Mouse (Mus musculus) liver, embryonic 16.5 days (tissue): ENCODE measurements around the gene Dst. TPM values are rescaled to one million over a fixed set of nuclear protein-coding genes. Genes with fewer than 3 reads are reported as not detected.

ENCODE experiments used
- ATAC-seq: fragments of 200-750 bp; cut with Nextera tagmentation; 2 replicates; pipeline ENCODE4 v1.8.0; 2017; ENCODE audit warnings: low read depth, mild to moderate bottlenecking, moderate number of reproducible peaks, moderate library complexity
- H3K27ac ChIP-seq: fragments of 300-500 bp; sonication (generic); 2 replicates; pipeline ENCODE4 v1.5.1; 2014; ENCODE audit warnings: mild to moderate bottlenecking, low read length
- H3K27me3 ChIP-seq: fragments of 300-500 bp; sonication (generic); 2 replicates; pipeline ENCODE4 v1.6.1; 2014; ENCODE audit warnings: low read depth, low read length, mixed read lengths; ENCODE audit not compliant: control insufficient read depth, insufficient read depth
- H3K36me3 ChIP-seq: fragments of 300-500 bp; sonication (generic); 2 replicates; pipeline ENCODE4 v1.6.1; 2014; ENCODE audit warnings: mild to moderate bottlenecking; ENCODE audit not compliant: control insufficient read depth, insufficient read depth
- H3K4me1 ChIP-seq: fragments of 300-500 bp; sonication (generic); 2 replicates; pipeline ENCODE4 v1.6.1; 2014; ENCODE audit warnings: low read depth, low read length, mixed read lengths; ENCODE audit not compliant: control insufficient read depth
- H3K4me2 ChIP-seq: fragments of 300-500 bp; sonication (generic); 2 replicates; pipeline ENCODE4 v1.6.1; 2014; ENCODE audit warnings: low read depth, low read length, mixed read lengths
- H3K4me3 ChIP-seq: fragments of 300-500 bp; sonication (generic); 2 replicates; pipeline ENCODE4 v1.5.1; 2014; ENCODE audit warnings: low read depth, mild to moderate bottlenecking, low read length
- H3K9ac ChIP-seq: fragments of 300-500 bp; sonication (generic); 2 replicates; pipeline ENCODE4 v1.6.1; 2014; ENCODE audit warnings: low read depth, low read length
- H3K9me3 ChIP-seq: fragments of 300-500 bp; sonication (generic); replicated peaks from 2 replicates; pipeline ENCODE4 v1.6.1; 2016; ENCODE audit warnings: low read length; ENCODE audit not compliant: control insufficient read depth
- WGBS: fragments of 180-500 bp; shearing (Covaris S2); extraction: QIAGEN DNeasy Blood & Tissue Kit; methylation state at CpG from one replicate; pipeline ENCODE4 v1.1.7; 2014; ENCODE audit not compliant: insufficient replicate concordance; 5-methylcytosine and 5-hydroxymethylcytosine counted together
- microRNA-seq: library from miRNA; unstranded; fragments of <30 nt; microRNA quantifications from one replicate; pipeline ENCODE4, GENCODE M21; 2016
- polyA plus RNA-seq: library from polyadenylated mRNA; unstranded; fragments of >200 nt; fragmentation: Nextera tagmentation; extraction: Ambion mirVana; gene quantifications from 2 replicates; pipeline ENCODE4 v1.2.1, GENCODE M21; 2015

The Dst gene
- polyA plus RNA-seq, 1 experiment from 2014 or later, result 8.0 TPM

DNA sequence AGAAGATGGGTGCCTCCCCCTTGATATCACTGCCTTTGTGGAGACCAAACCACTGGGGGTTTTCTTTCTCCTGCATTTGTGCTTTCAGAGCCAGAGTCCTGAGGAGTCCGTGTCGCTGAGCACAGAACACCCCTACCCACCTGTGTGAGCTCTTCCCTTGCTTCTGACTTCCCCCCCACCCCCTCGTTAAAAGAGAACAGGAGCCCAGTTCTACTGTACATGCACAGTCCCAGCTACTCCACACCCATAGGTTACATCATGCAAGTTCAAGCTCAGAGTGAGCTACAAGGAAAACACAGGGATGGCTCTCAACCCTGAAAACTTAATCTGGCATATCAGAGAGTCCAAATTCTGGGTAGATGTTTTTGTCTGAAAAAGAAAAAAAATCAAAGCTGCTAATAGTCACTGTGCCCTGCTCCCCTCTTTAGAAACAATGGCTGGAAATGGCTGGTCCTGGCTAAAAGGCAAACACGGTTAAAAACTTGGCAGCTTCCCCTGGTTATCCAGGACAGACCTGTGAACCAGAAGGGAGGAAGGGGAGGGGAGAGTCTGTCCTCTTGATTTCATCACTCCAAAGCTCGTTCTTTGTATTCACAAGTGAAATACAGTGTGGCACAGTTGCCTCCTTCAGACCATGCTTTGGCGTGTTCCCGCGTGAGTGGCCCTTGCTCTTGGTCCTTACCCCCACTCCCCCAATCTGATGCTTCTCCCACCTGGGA, 402.7 kb downstream of the Dst start:
- Histone ChIP-seq H3K36me3 (no peaks in the 10 kb centered on the region; the same call in 1 of the 2 replicates), H3K4me3 (no peak overlapping the region), H3K27ac (no peak overlapping the region), H3K4me2 (no peak overlapping the region), H3K4me1 (no peaks in the 10 kb centered on the region), H3K9ac (no peak overlapping the region), H3K9me3 (no peaks in the 10 kb centered on the region), H3K27me3 (no peaks in the 10 kb centered on the region)
- 65% methylated on average over 8 of the region's 8 CpGs for WGBS
- ATAC-seq, result peak; percentile 27; the same call in 1 of the 2 replicates

DNA sequence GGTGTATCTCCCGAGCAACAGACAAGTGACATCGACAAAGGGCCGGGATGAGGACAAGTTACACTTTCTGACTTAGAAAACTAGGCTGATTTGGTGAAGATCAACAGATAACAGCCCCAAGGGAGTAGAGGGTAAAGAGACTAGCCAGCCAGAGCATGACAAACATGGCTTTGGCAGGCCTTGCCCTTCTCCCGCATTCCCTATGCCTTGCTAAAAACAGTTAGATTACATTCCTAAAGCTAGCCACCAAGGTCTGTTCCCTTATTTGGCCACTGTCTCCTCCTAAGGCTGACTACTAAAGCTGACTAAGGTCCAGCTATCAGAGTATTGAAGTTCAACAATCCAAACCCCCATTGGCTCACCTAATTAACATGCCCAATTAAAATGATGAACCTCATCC, 404.8 kb downstream of the Dst start:
- H3K36me3 ChIP-seq, result no peaks in the 10 kb centered on the region; the same call in 1 of the 2 replicates
- ATAC-seq, result no peak
- 81% methylated on average over 4 of the region's 4 CpGs for WGBS

DNA sequence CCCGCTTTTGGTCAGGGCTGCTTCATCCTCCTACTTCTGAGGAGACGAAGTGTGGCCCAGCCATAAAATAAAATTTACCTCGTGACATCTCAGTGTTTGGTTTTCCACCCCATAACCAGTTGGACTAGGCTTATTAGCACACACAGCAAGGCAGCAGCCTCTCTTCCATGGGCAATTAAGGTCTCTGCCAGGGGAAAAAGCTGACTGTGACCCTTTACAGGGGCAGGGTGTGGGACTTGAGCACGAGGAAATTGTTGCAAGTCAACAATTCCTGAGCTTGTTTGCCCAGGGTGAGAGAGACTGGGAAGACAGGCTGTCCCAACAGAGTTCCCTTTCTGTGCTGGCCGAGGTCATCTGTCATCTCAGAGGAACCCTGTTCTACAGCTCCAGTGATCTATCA, 407.4 kb downstream of the Dst start:
- no peak for ATAC-seq
- Histone ChIP-seq H3K9me3 (no peaks in the 10 kb centered on the region), H3K4me3 (no peak overlapping the region), H3K27me3 (no peaks in the 10 kb centered on the region), H3K4me2 (no peak overlapping the region), H3K9ac (no peak overlapping the region), H3K4me1 (no peaks in the 10 kb centered on the region), H3K36me3 (no peaks in the 10 kb centered on the region), H3K27ac (no peak overlapping the region)
- 52% methylated on average over 5 of the region's 5 CpGs for WGBS

More for the DNA sequence above, 404.8 kb downstream of the Dst start:
- Histone ChIP-seq H3K9ac (no peak overlapping the region), H3K4me3 (no peak overlapping the region), H3K4me2 (no peak overlapping the region), H3K27ac (no peak overlapping the region), H3K27me3 (no peaks in the 10 kb centered on the region), H3K9me3 (no peaks in the 10 kb centered on the region), H3K4me1 (no peaks in the 10 kb centered on the region)

DNA sequence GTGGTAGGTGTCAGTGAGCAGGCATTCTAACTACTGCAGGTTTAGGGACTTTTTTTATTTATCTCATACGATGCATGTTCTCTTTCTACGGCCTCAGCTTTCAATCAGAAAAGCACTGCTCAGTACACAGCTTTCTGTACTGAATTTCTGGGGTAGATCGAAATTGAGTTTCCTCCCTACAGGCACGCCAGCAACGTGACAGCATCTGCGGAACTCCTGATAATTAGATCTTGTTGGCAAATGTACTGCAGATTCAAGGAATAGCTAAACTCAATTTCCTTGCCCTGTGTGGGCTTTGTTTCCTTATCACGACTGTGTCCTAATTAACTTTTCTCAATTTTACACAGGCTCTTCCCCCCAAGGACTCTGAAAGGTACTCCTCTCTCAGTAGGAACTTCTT, 416.2 kb downstream of the Dst start:
- no peak overlapping the region for H3K9ac ChIP-seq
- no peak overlapping the region for H3K4me3 ChIP-seq
- H3K36me3 ChIP-seq, result no peaks in the 10 kb centered on the region
- no peaks in the 10 kb centered on the region for H3K4me1 ChIP-seq
- H3K27me3 ChIP-seq, result no peaks in the 10 kb centered on the region
- H3K9me3 ChIP-seq, result no peaks in the 10 kb centered on the region
- no peak overlapping the region for H3K4me2 ChIP-seq
- WGBS, result 51% methylated on average over 7 of the region's 7 CpGs
- H3K27ac ChIP-seq, result no peak overlapping the region
- ATAC-seq, result no peak

DNA sequence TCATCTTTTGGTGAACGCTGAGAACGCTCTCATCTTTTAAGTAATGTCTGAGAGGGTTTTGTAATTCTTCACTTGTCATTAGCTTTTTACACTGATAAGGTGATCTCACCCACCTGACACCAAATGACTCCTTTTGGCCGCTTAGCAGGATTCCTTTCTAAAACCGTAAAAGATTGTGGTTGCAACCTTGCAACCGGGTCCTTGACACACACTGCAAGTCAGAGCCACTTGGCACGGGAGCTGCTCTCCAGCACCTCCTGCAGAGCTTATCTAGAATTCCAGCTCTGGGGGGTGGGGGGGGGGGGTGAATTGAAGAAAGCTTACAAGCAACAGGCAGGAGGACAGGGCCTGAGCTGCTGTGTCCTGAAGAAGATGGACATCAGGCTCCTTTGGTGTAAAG, 420.6 kb downstream of the Dst start:
- Histone ChIP-seq H3K9me3 (no peaks in the 10 kb centered on the region), H3K4me3 (no peak overlapping the region), H3K4me1 (no peaks in the 10 kb centered on the region), H3K27ac (no peak overlapping the region), H3K36me3 (no peaks in the 10 kb centered on the region), H3K9ac (no peak overlapping the region), H3K27me3 (no peaks in the 10 kb centered on the region), H3K4me2 (no peak overlapping the region)
- 53% methylated on average over 6 of the region's 6 CpGs for WGBS
- no peak for ATAC-seq

DNA sequence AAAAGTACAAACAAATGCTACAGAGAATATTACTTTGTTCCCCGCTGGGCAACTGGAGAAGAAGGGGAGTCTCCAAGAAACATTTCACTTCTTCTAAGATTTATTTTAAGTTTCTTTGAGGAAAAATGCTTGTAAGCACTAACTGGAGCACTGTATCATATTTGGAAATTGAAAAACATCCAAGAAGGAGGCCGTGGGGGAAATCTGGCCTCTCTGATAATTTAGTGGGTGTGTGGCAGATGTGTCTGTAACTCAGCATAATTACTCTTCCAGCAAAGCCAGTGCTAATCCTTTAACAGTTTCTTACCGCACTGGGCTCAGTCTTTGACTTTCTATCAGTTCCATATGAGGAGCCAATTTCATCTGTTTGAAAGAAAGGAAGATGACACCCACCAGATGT, 423.7 kb downstream of the Dst start:
- Histone ChIP-seq H3K4me2 (no peak overlapping the region), H3K9ac (no peak overlapping the region), H3K4me3 (no peak overlapping the region), H3K27me3 (no peaks in the 10 kb centered on the region), H3K4me1 (no peaks in the 10 kb centered on the region), H3K9me3 (no peaks in the 10 kb centered on the region), H3K36me3 (no peaks in the 10 kb centered on the region), H3K27ac (no peak overlapping the region)
- ATAC-seq, result no peak
- 68% methylated on average over 3 of the region's 3 CpGs for WGBS

Small RNAs within 50 kb of the gene (microRNA-seq; reads per million reads assigned to microRNA genes)
- not detected for gene Mir6896

Other genes starting within 250 kb of the Dst start
- 27.4 and 30.4 TPM in 2 replicates for gene Prim2, start 238.4 kb upstream of the Dst start, polyA plus RNA-seq
- 4.3 TPM in 2 replicates for gene Rab23, start 188.3 kb upstream of the Dst start, polyA plus RNA-seq
- 43.6 and 43.8 TPM in 2 replicates for gene Bag2, start 150.4 kb upstream of the Dst start, polyA plus RNA-seq
- 5.4 and 5.7 TPM in 2 replicates for gene Zfp451, start 93.6 kb upstream of the Dst start, polyA plus RNA-seq
- 0.44 and 0.56 TPM in 2 replicates for gene Bend6, start 409 bp upstream of the Dst start, polyA plus RNA-seq